Mouse (Mus musculus): ENCODE measurements around the gene Ptgdr. TPM values are rescaled to one million over a fixed set of nuclear protein-coding genes. Genes with fewer than 3 reads are reported as not detected.
A peak's percentile ranks its signal among the peaks of the same experiment; 100 is the strongest.
"Not testable (repeated sequence)": the region's sequence is repeated elsewhere in the genome, so short reads cannot be mapped to it uniquely, and the experiment has no call there.

The Ptgdr gene
- 0.04 TPM in 1 of 2 replicates, not detected in the other for polyA plus RNA-seq (2016; fragmentation: Nextera tagmentation; extraction: Ambion mirVana)

- DNase-seq (ENCODE audit: low spot score), result no peak
- Histone ChIP-seq H3K27ac (no peak within 1 kb of the TSS), H3K4me3 (peak within 1 kb of the TSS; percentile 54), H3K36me3 (no peaks in the 10 kb centered on the region), H3K9me3 (no peaks in the 10 kb centered on the region), H3K27me3 (ENCODE audit: insufficient read depth, poor library complexity, severe bottlenecking) (peaks cover 35% of the 10 kb centered on the region), H3K4me1 (peaks cover 11% of the 10 kb centered on the region)
- WGBS, result 1% methylated on average over 32 of the region's 32 CpGs
These were observed at the start of gene Ptgdr for GRCm38 (mm10) chr14:44858868-44859613. Gene Ptgdr (minus strand): TSS chr14:44859375.

GRCm38 (mm10) chr14:44907774-44908173 is 48.6 kb upstream of the Ptgdr start:
- WGBS, result 77% methylated on average over 5 of the region's 5 CpGs
- Histone ChIP-seq H3K4me1 (no peaks in the 10 kb centered on the region), H3K36me3 (no peaks in the 10 kb centered on the region), H3K9me3 (no peaks in the 10 kb centered on the region), H3K4me3 (no peak overlapping the region), H3K27ac (no peak overlapping the region), H3K27me3 (ENCODE audit: insufficient read depth, poor library complexity, severe bottlenecking) (no peaks in the 10 kb centered on the region)
- DNase-seq (ENCODE audit: low spot score), result no peak

- Histone ChIP-seq H3K4me1 (no peaks in the 10 kb centered on the region), H3K27me3 (ENCODE audit: insufficient read depth, poor library complexity, severe bottlenecking) (no peaks in the 10 kb centered on the region), H3K36me3 (no peaks in the 10 kb centered on the region), H3K9me3 (no peaks in the 10 kb centered on the region), H3K4me3 (no peak overlapping the region), H3K27ac (no peak overlapping the region)
- 78% methylated on average over 4 of the region's 4 CpGs for WGBS
- no peak for DNase-seq (ENCODE audit: low spot score)
These were observed 45.0 kb upstream of the Ptgdr start for GRCm38 (mm10) chr14:44904199-44904598.

GRCm38 (mm10) chr14:44901735-44902134 is 42.6 kb upstream of the Ptgdr start:
- H3K27ac ChIP-seq; DNase-seq (ENCODE audit: low spot score); H3K36me3 ChIP-seq; H3K4me3 ChIP-seq; H3K4me1 ChIP-seq; H3K9me3 ChIP-seq; H3K27me3 ChIP-seq (ENCODE audit: insufficient read depth, poor library complexity, severe bottlenecking): not testable (repeated sequence)

GRCm38 (mm10) chr14:44891387-44892132 is 32.4 kb upstream of the Ptgdr start:
- Histone ChIP-seq H3K27ac (no peak overlapping the region), H3K4me3 (no peak overlapping the region), H3K4me1 (no peaks in the 10 kb centered on the region), H3K9me3 (no peaks in the 10 kb centered on the region), H3K27me3 (ENCODE audit: insufficient read depth, poor library complexity, severe bottlenecking) (no peaks in the 10 kb centered on the region), H3K36me3 (no peaks in the 10 kb centered on the region)
- no peak for DNase-seq (ENCODE audit: low spot score)
- 71% methylated on average over 7 of the region's 7 CpGs for WGBS

GRCm38 (mm10) chr14:44869686-44870085 is 10.5 kb upstream of the Ptgdr start:
- Histone ChIP-seq H3K9me3 (no peaks in the 10 kb centered on the region), H3K4me3 (no peak overlapping the region), H3K27ac (no peak overlapping the region), H3K4me1 (no peaks in the 10 kb centered on the region), H3K36me3 (no peaks in the 10 kb centered on the region), H3K27me3 (ENCODE audit: insufficient read depth, poor library complexity, severe bottlenecking) (no peaks in the 10 kb centered on the region)
- 75% methylated on average over 6 of the region's 6 CpGs for WGBS
- no peak for DNase-seq (ENCODE audit: low spot score)

GRCm38 (mm10) chr14:44865661-44866060 is 6.5 kb upstream of the Ptgdr start:
- DNase-seq (ENCODE audit: low spot score), result no peak
- Histone ChIP-seq H3K27me3 (ENCODE audit: insufficient read depth, poor library complexity, severe bottlenecking) (peaks cover 1% of the 10 kb centered on the region; the same call in 1 of the 2 replicates), H3K36me3 (no peaks in the 10 kb centered on the region), H3K9me3 (no peaks in the 10 kb centered on the region), H3K27ac (no peak overlapping the region), H3K4me1 (no peaks in the 10 kb centered on the region), H3K4me3 (no peak overlapping the region)
- 84% methylated on average over 8 of the region's 8 CpGs for WGBS

GRCm38 (mm10) chr14:44863086-44863485 is 3.9 kb upstream of the Ptgdr start:
- Histone ChIP-seq H3K9me3 (no peaks in the 10 kb centered on the region), H3K4me1 (peaks cover 11% of the 10 kb centered on the region), H3K36me3 (no peaks in the 10 kb centered on the region), H3K27me3 (ENCODE audit: insufficient read depth, poor library complexity, severe bottlenecking) (peaks cover 27% of the 10 kb centered on the region), H3K4me3 (no peak overlapping the region), H3K27ac (no peak overlapping the region)
- 49% methylated on average over 4 of the region's 4 CpGs for WGBS
- no peak for DNase-seq (ENCODE audit: low spot score)

- peaks cover 11% of the 10 kb centered on the region for H3K4me1 ChIP-seq
- H3K9me3 ChIP-seq, result no peaks in the 10 kb centered on the region
- no peak overlapping the region for H3K4me3 ChIP-seq
- no peak overlapping the region for H3K27ac ChIP-seq
- no peaks in the 10 kb centered on the region for H3K36me3 ChIP-seq
- DNase-seq (ENCODE audit: low spot score), result no peak
- H3K27me3 ChIP-seq (ENCODE audit: insufficient read depth, poor library complexity, severe bottlenecking), result peaks cover 35% of the 10 kb centered on the region
- 48% methylated on average over 3 of the region's 3 CpGs for WGBS
These were observed 2.0 kb upstream of the Ptgdr start for GRCm38 (mm10) chr14:44861161-44861560.

- Histone ChIP-seq H3K27ac (no peak overlapping the region), H3K9me3 (no peaks in the 10 kb centered on the region), H3K27me3 (ENCODE audit: insufficient read depth, poor library complexity, severe bottlenecking) (peaks cover 35% of the 10 kb centered on the region), H3K4me3 (peak overlapping the region; percentile 54), H3K4me1 (peaks cover 11% of the 10 kb centered on the region), H3K36me3 (no peaks in the 10 kb centered on the region)
- 10% methylated on average over 12 of the region's 12 CpGs for WGBS
- no peak for DNase-seq (ENCODE audit: low spot score)
These were observed 803 bp downstream of the Ptgdr start for GRCm38 (mm10) chr14:44858372-44858771.

GRCm38 (mm10) chr14:44850637-44851036 is 8.5 kb downstream of the Ptgdr start:
- not testable (repeated sequence) for H3K9me3 ChIP-seq; H3K27ac ChIP-seq; DNase-seq (ENCODE audit: low spot score); H3K4me1 ChIP-seq; H3K27me3 ChIP-seq (ENCODE audit: insufficient read depth, poor library complexity, severe bottlenecking); H3K36me3 ChIP-seq; H3K4me3 ChIP-seq
- 4% methylated on average over 3 of the region's 3 CpGs for WGBS

- no peaks in the 10 kb centered on the region for H3K9me3 ChIP-seq
- no peaks in the 10 kb centered on the region for H3K36me3 ChIP-seq
- H3K4me3 ChIP-seq, result no peak overlapping the region
- 73% methylated on average over 2 of the region's 2 CpGs for WGBS
- H3K27ac ChIP-seq, result no peak overlapping the region
- no peak for DNase-seq (ENCODE audit: low spot score)
- H3K27me3 ChIP-seq (ENCODE audit: insufficient read depth, poor library complexity, severe bottlenecking), result no peaks in the 10 kb centered on the region
- peaks cover 8% of the 10 kb centered on the region; the same call in 1 of the 2 replicates for H3K4me1 ChIP-seq
These were observed 11.4 kb downstream of the Ptgdr start for GRCm38 (mm10) chr14:44847740-44848139.

GRCm38 (mm10) chr14:44846558-44847263 is 12.5 kb downstream of the Ptgdr start:
- H3K9me3 ChIP-seq, result no peaks in the 10 kb centered on the region
- H3K36me3 ChIP-seq, result no peaks in the 10 kb centered on the region
- no peak overlapping the region for H3K27ac ChIP-seq
- H3K4me3 ChIP-seq, result no peak overlapping the region
- H3K4me1 ChIP-seq, result peaks cover 8% of the 10 kb centered on the region; the same call in 1 of the 2 replicates
- no peaks in the 10 kb centered on the region for H3K27me3 ChIP-seq (ENCODE audit: insufficient read depth, poor library complexity, severe bottlenecking)
- 76% methylated on average over 6 of the region's 6 CpGs for WGBS
- no peak for DNase-seq (ENCODE audit: low spot score)
